In genomic region chr15:102316263-102316662, GRCm38 (mm10) we compare ENCODE assay signal across 8 mouse cellular contexts. TPM values are rescaled to one million over a fixed set of nuclear protein-coding genes. Genes with fewer than 3 reads are reported as not detected.
DNase-seq lines count a peak whose midpoint lies in the region; ATAC-seq and TF ChIP-seq lines count a peak whose summit lies in the region.
"Had no signal": no experiment of that assay in that cellular context is flagged by ENCODE, and none has a peak within 500 bp of the region (broad histone marks: within the 10 kb centered on the region; RNA-seq: fewer than 3 reads in every experiment).

No protein-coding gene starts in this region.

- no peaks in the 10 kb centered on the region for H3K27me3 ChIP-seq in testis, adult 2 months (ENCODE audit: control insufficient read depth, insufficient read depth, low read length)
- H3K27me3 ChIP-seq in embryonic facial prominence, embryonic 11.5 days (ENCODE audit: control insufficient read depth, insufficient read depth, low read length), result no peaks in the 10 kb centered on the region
- H3K27me3 ChIP-seq: heart, embryonic 13.5 days had no signal

- no peak for TF ChIP-seq POLR2A in testis, adult 2 months (IDR thresholded peaks at IDR 0.05; ENCODE audit: control insufficient read depth, low read depth, low read length)
- TF ChIP-seq POLR2A in lung, adult 2 months (IDR thresholded peaks at IDR 0.05; ENCODE audit: borderline replicate concordance, extremely low read depth, low read depth, low read length), result no peak

- H3K9me3 ChIP-seq in embryonic facial prominence, embryonic 11.5 days (replicated peaks; ENCODE audit: control insufficient read depth, low read length), result no peaks in the 10 kb centered on the region
- H3K9me3 ChIP-seq: heart, embryonic 13.5 days had no signal

- peaks cover 5% of the 10 kb centered on the region for H3K36me3 ChIP-seq in testis, adult 2 months (ENCODE audit: control insufficient read depth, insufficient read depth, low read length)
- H3K36me3 ChIP-seq in embryonic facial prominence, embryonic 11.5 days (replicated peaks; ENCODE audit: control insufficient read depth, insufficient read depth, low read depth, low read length), result peaks cover 18% of the 10 kb centered on the region

- no peak for ATAC-seq in embryonic facial prominence, embryonic 11.5 days (replicated peaks; ENCODE audit: insufficient number of reproducible peaks, low FRiP score, low TSS enrichment, low read depth)

- no peak overlapping the region for H3K4me2 ChIP-seq in embryonic facial prominence, embryonic 11.5 days (ENCODE audit: low read depth, low read length)
- H3K4me2 ChIP-seq: heart, embryonic 13.5 days had no signal

- no peak overlapping the region for H3K4me3 ChIP-seq in testis, adult 2 months (ENCODE audit: control insufficient read depth, low read depth, low read length)
- H3K4me3 ChIP-seq in embryonic facial prominence, embryonic 11.5 days (ENCODE audit: low read depth, low read length), result no peak overlapping the region
- no peak overlapping the region for H3K4me3 ChIP-seq in lung, adult 2 months (replicated peaks; ENCODE audit: extremely low read depth, low read depth, low read length)
- H3K4me3 ChIP-seq: heart, embryonic 13.5 days had no signal

- H3K4me1 ChIP-seq in testis, adult 2 months (ENCODE audit: control insufficient read depth, insufficient read depth, low read length), result no peaks in the 10 kb centered on the region
- H3K4me1 ChIP-seq in embryonic facial prominence, embryonic 11.5 days (ENCODE audit: control insufficient read depth, insufficient read depth, low read length), result no peaks in the 10 kb centered on the region
- peaks cover 6% of the 10 kb centered on the region; the same call in 1 of the 2 replicates for H3K4me1 ChIP-seq in lung, adult 2 months (ENCODE audit: control insufficient read depth, insufficient read depth, low read length)
- H3K4me1 ChIP-seq: heart, embryonic 13.5 days had no signal

- no peak overlapping the region for H3K9ac ChIP-seq in embryonic facial prominence, embryonic 11.5 days (replicated peaks; ENCODE audit: low read length)
- H3K9ac ChIP-seq: heart, embryonic 13.5 days had no signal

- TF ChIP-seq CTCF in testis, adult 2 months (IDR thresholded peaks at IDR 0.05; ENCODE audit: control insufficient read depth, insufficient read depth, insufficient replicate concordance, low read depth, low read length), result peak; percentile 39; the same call in 1 of the 2 replicates
- peak; percentile 92 for TF ChIP-seq CTCF in lung, adult 2 months (IDR thresholded peaks at IDR 0.05; ENCODE audit: insufficient read depth, low read length)

- DNase-seq in testis, postnatal 14 days (ENCODE audit: low spot score), result no peak
- DNase-seq in adrenal gland, adult 18-20 months (ENCODE audit: low spot score in 2 of 2), result peak; percentile 46 to 57
- peak; percentile 69 for DNase-seq in embryonic facial prominence, embryonic 11.5 days (ENCODE audit: low spot score)
- DNase-seq in induced T-regulatory cell, adult 2 months (ENCODE audit: low read depth), result peak; percentile 78
- peak; percentile 71 for DNase-seq in lung, adult 2 months
- peak; percentile 63 for DNase-seq in right cerebral cortex, postnatal 14 days

- 88% methylated on average over 6 of the region's 6 CpGs for WGBS in embryonic facial prominence, embryonic 11.5 days
- WGBS in lung, adult 2 months, result 87% methylated on average over 6 of the region's 6 CpGs

- no peak overlapping the region for H3K27ac ChIP-seq in testis, adult 2 months (ENCODE audit: control insufficient read depth, insufficient read depth, low read depth, low read length)
- no peak overlapping the region for H3K27ac ChIP-seq in embryonic facial prominence, embryonic 11.5 days (replicated peaks; ENCODE audit: low read depth, low read length)
- H3K27ac ChIP-seq: heart, embryonic 13.5 days had no signal

RNA-seq across cellular contexts. Expression of gene Pfdn5, which starts 9.7 kb away (rescaled TPM):
- 296 and 331 TPM in 2 replicates for polyA plus RNA-seq in testis, adult 2 months (2012; rRNA removed)
- total RNA-seq in adrenal gland, adult 18-20 months (2021), result 100 to 1,000 TPM; 443 to 458 TPM
- 453 and 469 TPM in 2 replicates for polyA plus RNA-seq in embryonic facial prominence, embryonic 11.5 days (2014; fragmentation: Nextera tagmentation; extraction: Ambion mirVana)
- 66.1 and 121 TPM in 2 replicates for polyA plus RNA-seq in lung, adult 2 months (2012; rRNA removed)

RNA-seq across cellular contexts. Expression of gene Myg1, which starts 15.2 kb away (rescaled TPM):
- polyA plus RNA-seq in testis, adult 2 months (2012; rRNA removed), result 30.3 and 34.3 TPM in 2 replicates
- total RNA-seq in adrenal gland, adult 18-20 months (2021), result 10 to 100 TPM; 48.9 to 54.7 TPM
- polyA plus RNA-seq in embryonic facial prominence, embryonic 11.5 days (2014; fragmentation: Nextera tagmentation; extraction: Ambion mirVana), result 101 and 103 TPM in 2 replicates
- 50.2 and 53.8 TPM in 2 replicates for polyA plus RNA-seq in lung, adult 2 months (2012; rRNA removed)

RNA-seq across cellular contexts. Expression of gene Espl1, which starts 20.2 kb away (rescaled TPM):
- 41.4 and 45.3 TPM in 2 replicates for polyA plus RNA-seq in testis, adult 2 months (2012; rRNA removed)
- 1 to 10 TPM; 1.3 to 1.9 TPM for total RNA-seq in adrenal gland, adult 18-20 months (2021)
- 36.0 and 37.7 TPM in 2 replicates for polyA plus RNA-seq in embryonic facial prominence, embryonic 11.5 days (2014; fragmentation: Nextera tagmentation; extraction: Ambion mirVana)
- 2.4 and 3.8 TPM in 2 replicates for polyA plus RNA-seq in lung, adult 2 months (2012; rRNA removed)

RNA-seq across cellular contexts. Expression of gene Aaas, which starts 34.3 kb away (rescaled TPM):
- 41.5 and 43.5 TPM in 2 replicates for polyA plus RNA-seq in testis, adult 2 months (2012; rRNA removed)
- 10 to 100 TPM; 12.0 to 14.7 TPM for total RNA-seq in adrenal gland, adult 18-20 months (2021)
- polyA plus RNA-seq in embryonic facial prominence, embryonic 11.5 days (2014; fragmentation: Nextera tagmentation; extraction: Ambion mirVana), result 98.3 and 102 TPM in 2 replicates
- 21.9 and 27.5 TPM in 2 replicates for polyA plus RNA-seq in lung, adult 2 months (2012; rRNA removed)

RNA-seq across cellular contexts. Expression of gene Mfsd5, which starts 37.0 kb away (rescaled TPM):
- 12.1 and 14.3 TPM in 2 replicates for polyA plus RNA-seq in testis, adult 2 months (2012; rRNA removed)
- 10 to 100 TPM; 32.6 to 35.2 TPM for total RNA-seq in adrenal gland, adult 18-20 months (2021)
- polyA plus RNA-seq in embryonic facial prominence, embryonic 11.5 days (2014; fragmentation: Nextera tagmentation; extraction: Ambion mirVana), result 51.6 and 57.2 TPM in 2 replicates
- polyA plus RNA-seq in lung, adult 2 months (2012; rRNA removed), result 95.4 and 97.1 TPM in 2 replicates
